Mouse (Mus musculus): ENCODE measurements around the gene Ell. TPM values are rescaled to one million over a fixed set of nuclear protein-coding genes. Genes with fewer than 3 reads are reported as not detected.
"Not testable (repeated sequence)": the region's sequence is repeated elsewhere in the genome, so short reads cannot be mapped to it uniquely, and the experiment has no call there.

Ell gene
- total RNA-seq, 2 experiments from 2014 or later = 10.9 to 12.0 TPM

DNA sequence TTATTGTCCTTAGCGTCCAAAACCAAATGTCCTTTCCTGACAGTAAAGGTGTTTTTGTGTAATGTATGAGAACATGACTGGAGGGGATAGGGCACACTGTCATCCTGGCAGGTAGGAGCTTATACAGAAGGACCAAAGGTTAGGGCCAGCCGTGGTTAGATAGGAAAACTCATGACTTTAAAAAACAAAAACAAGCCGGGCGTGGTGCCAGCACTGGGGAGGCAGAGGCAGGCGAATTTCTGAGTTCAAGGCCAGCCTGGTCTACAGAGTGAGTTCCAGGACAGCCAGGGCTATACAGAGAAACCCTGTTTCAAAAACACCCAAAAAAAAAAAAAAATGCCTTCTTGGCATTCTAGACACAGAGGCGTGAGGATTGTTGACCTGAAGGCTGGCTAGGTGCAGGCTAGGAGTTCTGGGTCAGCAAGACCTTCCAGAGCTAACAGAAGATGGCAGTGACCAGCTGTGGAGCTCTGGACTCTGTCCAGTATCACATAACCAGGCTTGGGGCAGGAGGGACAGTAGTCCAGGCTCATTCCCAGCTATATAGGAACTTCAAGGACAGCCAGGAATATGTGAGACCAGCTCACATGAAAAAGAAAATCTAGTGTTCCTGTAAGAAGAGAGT lies 24.6 kb downstream of the Ell start:
- no peak for DNase-seq

DNA sequence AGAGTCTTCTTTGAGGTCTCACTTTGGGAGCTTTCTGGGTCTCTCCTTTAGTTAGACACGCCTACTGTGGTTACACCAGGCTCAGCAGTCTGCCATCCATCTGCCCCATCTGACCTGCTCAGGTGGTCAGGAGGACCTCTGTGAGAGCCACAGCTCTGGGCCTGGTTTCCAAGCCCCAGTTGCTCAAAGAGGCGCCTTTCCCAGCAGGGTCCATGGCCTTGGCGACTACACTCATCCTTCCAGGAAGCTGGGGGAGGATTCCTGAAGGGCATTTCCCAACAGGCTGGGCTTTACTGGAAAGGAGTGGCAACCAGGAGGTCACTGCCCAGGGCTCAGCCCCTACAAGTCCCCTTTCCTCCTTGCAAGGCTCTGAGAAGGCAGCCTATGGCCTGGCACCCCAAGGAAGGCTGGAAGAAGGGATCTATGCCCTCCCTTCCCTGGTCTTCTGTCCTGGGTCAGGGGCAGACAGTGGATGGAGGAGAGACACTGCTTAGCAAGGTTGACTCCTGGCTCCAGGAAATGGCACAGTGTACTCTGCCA lies 25.5 kb downstream of the Ell start:
- no peak for DNase-seq

DNA sequence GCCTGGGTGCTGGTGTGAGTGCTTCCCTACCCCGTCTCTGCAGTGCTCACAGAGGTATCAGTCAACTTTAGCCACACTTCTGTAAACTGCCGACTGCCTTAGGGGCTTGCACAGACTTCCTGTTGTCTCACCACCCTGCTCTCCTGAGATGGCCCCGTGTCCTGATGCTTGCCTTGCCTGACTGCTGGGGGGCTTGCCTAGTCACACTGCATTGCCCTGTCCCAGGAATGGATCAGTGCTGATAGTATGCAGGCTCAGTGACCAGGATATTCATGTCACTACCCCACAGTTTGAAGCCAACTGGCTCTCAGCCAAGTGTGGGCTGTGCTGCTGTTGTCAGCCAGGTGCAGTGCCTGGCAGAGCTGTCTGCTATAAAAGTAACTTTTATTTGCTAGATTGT lies 26.3 kb downstream of the Ell start:
- peak; percentile 58 to 65 for DNase-seq

DNA sequence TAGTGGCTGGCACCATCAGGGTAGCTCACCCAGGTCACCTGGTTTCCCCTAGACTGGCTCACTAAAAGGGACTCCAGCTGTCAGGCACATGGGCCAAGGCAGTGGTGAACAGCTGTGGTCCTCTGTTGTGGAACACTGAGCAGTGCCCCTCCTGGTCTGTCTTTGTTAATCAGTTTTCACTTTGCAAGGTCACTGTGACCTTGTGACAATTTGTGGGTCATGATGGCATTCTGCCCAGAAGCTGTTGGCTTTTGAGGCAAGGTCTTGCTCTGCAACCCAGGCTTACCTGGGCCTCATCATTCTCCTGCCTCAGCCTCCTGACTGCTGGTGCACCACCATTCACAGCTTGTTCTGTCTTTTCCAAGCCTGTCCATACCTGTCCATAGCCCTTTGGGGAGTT lies 31.1 kb downstream of the Ell start:
- no peak for DNase-seq

DNA sequence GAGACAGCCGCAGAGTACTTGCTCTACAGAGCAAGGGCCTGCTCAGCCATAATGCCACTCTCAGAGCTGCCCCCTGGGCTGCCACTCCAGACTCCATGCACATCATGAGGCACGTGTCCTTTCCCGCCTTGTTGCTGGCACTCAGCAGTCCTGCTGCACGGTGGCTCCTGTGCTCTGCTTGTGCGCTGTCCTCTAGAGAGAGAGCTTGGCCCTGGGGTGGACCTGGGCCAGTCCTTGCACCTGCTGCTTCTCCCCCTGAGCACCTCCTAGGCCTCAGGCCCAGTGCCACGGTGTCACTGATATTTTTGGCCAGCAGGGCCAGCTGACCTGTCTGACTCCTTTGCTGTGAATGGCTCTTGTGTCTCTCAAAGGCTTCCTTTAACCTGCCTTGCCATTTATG lies 31.7 kb downstream of the Ell start:
- peak; percentile 68 to 86 for DNase-seq

DNA sequence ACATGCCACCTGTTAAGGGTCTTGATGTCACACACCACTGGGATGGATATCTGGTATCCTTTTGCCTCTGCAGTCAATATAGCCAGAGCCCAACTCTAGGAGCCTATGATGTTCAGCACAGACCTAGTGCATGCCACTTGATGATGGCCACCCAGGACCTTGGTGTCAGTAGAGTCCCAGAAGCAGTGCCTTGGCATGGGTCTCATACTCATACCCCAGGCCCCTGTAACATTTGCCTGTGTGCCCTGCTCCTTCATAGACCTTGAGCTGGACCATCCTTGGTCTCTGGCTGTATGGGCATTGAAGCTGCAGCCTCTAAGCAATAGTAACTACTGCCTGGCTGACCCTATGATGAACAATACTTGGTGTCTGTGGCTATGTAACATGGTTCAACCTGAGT lies 35.0 kb downstream of the Ell start:
- no peak for DNase-seq

DNA sequence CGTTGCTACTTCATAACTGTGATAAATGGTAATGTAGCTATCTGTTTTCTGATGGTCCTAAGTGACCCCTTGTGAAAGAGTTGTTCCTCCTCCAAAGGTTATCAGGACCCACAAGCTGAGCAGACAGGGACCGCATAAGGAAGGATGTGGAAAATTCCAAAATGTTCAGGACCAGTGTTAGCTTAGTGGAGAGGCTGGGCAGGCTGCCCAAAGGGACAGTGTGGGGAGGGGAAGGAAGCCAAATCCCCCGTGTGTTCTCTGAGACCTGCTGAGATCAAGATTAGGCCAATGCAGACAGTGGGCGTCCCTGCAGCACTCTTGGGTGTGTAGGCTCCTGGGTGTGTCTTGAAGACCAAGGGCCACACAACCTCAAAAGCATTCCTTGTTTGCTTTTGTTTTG lies 35.7 kb downstream of the Ell start:
- peak; percentile 80 to 86 for DNase-seq

DNA sequence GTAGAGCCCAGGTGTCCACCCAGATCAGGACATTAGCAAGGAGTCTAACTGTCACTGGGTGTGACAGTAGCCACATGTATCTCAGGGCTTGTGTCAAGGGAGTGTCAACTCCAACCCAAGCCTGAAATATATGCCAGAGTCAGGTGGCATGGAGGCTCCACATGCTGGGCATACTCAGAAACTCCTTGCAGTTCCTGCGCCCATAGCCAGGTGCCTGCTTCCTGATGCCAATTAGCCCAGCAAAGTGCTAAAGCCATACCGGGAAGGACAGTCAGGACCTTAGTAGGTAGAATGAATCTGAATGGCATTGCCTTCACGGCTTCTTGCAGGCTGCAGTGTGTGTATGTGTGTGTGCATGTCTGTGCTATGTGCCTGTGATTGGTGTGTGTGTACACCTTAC lies 38.0 kb downstream of the Ell start:
- DNase-seq = no peak

DNA sequence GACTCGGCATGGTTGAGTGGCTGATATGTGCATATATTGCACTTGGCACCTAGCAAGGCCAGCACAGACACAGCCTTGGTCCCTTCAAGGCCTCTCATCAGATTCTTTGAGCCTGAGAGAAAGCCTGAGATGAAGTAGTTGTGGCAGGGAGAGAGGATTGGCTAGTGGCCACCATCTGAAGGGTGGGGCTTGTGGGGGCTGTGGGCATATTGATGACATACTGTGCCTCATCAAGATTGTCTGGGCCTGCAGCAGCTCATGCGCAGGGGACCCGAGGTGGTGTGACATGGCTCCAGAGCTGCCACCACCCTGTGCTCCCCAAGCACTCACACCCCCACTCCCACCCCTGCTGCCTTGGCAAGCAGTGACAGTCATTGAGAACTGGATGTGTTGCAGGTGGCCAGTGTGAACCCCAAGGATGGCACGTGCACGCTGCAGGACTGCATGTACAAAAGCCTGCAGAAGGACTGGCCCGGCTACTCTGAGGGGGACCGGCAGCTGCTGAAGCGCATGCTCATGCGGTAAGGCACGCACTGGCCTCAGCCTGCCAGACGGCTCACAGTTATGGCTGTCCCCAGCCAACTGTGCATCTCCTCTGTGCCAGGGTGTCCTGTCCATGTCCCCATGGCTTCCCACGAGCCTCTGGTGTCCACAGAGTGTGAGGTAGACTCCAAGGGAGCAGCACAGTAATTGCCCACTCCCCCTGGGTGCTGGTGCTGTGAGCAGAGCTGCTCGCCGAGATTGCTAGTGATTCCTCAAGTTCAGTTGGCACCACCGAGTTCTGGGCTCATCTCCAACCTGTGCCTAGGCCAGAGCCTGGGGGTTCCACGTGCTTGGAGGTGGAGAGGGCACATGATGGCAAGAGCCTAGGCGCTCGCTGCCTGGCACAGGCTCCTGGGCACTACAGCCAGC lies 44.5 kb downstream of the Ell start:
- DNase-seq = peak; percentile 81 to 82

DNA sequence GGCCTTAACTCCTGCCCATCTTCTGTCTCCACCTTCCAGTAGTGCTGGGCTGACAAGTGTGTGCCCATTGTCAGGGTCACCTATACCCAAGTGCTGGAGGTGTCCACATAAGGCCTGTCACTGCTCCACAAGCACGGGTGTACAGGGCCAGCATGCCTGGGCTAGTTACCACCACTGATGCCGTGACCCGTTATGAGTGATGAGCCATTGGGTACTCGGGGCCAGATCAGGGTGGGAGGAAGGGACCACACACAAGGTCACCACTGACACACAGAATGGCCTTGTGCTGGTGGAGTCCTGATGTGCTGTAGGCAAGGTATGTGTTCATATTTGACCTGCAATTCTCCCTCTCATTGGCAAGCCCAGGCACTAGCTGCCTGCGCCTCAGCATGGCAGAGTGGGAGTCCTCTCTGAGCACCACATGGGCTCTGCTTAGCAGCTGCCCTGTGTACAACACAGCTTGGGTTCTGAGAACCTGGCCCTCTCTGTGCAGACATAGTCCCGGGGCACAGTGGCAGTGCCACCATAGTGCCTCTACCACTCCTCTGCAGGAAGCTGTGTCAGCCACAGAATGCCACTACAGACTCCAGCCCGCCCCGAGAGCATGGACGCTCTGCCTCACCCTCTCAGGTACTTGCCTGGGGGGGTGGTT lies 45.5 kb downstream of the Ell start:
- DNase-seq = no peak

DNA sequence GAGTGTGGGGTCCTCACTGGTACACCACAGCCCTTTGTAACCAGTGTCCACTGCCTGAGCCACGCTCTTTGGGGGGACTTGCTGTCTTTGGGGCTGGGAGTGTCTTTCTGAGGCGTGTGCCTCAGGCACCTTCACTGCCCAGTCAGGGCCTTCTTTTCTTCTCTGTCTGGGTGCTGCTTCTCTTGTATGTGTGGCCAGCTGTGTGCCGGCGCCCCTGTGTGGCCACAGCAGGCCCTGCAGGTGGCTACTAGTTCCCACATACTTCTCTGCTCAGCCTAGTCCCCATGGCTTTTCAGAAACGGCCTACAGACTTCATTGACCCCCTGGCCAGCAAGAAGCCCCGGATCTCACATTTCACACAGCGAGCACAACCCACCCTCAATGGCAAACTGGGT lies 46.0 kb downstream of the Ell start:
- DNase-seq = peak; percentile 75

DNA sequence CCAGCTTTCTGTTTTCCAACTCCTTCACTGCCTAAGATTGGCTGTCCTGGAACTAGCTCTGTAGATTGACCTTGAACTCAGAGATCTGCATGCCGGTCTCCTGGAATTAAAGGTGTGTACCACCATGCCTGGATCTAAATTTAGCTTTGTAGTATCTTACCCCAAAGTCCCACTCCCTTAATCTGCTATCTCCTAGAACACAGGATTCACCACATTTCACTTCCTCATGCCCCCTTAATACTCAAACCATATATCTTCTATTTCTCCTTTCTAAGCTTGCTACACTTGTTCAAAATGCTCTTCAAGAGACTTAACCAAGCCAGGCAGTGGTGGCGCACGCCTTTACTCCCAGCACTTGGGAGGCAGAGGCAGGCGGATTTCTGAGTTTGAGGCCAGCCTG lies 48.7 kb downstream of the Ell start:
- not testable (repeated sequence) for DNase-seq

DNA sequence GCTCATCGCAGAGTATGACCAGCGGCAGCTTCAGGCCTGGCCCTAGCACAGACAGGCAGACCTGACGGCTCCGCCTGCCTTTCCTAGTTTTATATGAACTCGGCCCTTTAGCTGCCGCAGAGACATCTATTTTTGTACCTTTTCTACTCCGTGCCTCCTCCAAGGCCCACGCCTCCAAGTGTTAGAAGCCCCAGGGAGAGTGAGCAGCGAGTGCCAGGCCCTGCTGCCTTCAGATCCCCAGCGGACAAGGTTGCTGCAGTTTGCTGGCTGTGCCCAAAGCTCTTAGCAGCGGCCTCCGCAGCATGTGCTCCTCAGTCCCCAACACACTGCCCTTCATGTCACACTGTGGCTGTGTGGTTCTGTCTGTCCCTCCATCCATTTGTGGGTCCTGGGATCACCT lies 52.3 kb downstream of the Ell start:
- no peak for DNase-seq

DNA sequence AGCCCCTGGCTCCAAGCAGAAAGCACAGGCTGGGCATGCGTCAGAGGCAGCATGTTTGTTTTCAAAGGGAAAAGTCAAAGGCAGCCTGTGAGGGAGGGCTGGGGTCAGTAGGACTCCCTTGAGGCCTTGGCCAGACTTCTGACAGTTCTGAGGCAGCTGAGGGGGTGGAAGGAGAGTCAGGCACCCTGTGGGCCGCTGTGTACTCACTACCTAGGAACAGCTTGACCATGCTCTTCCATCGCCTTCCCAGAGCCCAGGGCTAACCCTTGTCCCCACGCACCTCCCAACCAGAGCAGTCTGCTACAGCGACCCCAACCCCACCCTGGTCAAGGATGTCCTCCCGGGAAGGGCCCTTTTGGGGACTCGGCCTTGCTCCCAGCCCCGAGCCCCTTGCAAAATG lies 53.9 kb downstream of the Ell start:
- peak; percentile 41 to 54 for DNase-seq

DNA sequence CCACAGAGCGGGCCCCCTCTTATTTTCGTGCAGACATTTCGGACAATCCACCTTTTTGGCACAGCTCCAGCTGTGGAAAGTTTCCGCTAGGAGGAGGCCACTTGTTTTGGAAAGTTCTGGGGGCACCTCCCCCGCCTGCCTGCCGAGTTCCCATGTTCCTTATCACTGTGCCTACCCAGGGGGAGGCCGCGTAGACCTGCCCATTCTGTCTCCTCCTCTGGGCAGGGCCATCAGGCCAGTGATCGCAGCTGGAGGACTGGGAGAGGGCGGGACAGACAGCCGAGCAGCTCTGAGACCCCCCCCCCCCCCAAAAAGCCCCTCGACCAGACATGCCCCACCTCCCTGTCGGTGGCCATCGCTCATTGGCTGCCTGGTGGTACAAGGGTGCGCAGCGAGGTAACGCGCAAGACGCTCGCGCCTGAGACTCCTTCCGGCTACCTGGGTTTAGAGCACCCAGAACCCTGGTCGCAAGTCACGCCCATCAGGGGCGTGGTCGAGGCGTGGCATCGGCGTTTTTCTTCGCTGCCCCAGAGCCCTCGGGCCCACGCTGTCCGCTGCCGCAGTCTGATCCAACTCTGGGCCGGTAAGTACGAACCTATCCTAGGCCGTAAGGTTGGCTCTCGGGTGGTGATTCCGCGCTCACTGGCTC lies 54.8 kb downstream of the Ell start, which contains the start of gene Isyna1:
Isyna1 (plus strand) TSS at position 413 of the 649 bp plus-strand sequence.
- peak; percentile 89 to 90 for DNase-seq

DNA sequence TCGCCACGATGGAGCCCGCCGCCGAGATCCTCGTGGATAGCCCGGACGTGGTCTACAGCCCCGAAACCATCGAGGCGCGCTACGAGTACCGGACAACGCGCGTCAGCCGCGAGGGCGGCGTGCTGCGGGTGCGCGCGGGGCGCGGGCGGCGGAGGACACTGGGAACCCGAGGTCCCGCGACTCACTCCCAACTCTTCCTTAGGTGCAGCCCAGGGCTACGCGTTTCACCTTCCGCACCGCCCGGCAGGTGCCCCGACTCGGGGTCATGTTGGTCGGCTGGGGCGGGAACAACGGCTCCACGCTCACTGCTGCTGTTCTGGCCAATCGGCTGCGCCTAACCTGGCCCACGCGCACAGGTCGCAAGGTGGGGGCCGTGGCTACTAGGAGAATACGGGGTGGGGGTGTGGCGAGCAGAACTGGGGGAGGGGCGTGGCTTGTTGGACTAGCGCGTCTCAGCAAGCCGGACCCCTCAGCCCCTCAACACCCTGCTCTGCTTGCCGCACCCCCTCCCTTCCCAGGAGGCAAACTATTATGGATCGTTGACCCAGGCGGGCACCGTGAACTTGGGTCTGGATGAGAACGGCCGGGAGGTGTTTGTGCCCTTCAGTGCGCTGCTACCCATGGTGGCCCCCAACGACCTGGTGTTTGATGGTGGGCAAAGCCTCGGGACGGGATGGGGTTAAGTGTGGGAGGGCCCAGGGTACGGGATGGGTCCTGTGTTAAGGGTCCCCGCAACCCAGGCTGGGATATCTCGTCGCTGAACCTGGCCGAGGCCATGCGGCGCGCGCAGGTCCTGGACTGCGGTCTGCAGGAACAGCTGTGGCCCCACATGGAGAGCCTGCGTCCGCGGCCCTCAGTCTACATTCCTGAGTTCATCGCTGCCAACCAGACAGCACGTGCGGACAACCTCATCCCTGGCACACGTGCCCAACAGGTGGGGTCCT lies 55.6 kb downstream of the Ell start:
- no peak for DNase-seq

DNA sequence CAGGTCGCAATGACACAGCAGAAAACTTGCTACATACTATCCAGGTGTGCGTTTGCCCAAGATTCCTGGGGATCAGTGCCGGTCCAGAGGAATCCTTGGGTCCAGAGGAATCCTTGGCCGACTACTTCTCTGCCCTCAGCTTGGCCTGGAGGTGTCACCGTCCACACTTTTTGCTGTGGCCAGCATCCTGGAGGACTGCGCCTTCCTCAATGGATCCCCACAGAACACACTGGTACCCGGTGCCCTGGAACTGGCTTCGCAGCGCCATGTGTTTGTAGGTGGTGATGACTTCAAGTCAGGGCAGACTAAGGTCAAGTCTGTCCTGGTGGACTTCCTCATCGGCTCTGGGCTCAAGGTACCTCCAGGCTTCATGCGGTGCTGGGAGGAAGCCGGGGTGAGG lies 56.6 kb downstream of the Ell start:
- no peak for DNase-seq

DNA sequence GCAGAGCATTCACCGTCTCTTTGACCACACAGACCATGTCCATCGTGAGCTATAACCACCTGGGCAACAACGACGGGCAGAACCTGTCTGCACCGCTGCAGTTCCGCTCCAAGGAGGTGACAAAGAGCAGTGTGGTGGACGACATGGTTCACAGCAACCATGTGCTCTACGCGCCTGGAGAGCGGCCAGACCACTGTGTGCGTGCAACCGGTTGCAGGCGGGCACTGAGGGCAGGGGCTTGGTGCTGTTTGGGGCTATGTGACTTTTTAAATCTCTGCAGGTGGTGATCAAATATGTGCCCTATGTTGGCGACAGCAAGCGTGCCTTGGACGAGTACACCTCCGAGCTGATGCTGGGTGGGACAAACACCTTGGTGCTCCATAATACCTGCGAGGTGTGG lies 57.0 kb downstream of the Ell start:
- DNase-seq = no peak

DNA sequence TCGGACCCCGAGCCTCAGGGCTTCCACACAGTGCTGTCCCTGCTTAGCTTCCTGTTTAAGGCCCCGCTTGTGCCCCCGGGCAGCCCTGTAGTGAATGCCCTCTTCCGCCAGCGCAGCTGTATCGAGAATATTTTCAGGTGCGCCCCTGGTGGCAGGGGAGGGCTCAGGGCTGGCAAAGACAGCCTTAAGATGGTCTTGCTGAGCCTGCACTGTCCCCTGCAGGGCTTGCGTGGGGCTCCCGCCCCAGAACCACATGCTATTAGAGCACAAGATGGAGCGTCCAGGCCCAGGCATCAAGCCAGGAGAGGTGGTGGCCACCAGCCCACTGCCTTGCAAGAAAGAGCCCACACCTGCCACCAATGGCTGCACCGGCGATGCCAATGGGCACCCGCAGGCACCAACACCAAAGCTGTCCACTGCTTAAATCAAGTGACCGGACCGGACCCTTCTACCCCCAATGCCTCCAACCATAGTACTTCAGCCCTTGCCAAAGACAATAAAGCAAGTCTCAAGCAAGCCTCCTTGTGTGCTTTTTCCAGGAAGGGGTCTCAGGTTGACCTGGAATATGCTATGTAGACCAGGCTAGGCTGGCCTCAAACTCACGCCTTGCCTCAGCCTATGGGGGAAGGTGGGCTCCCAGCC lies 57.6 kb downstream of the Ell start:
- no peak for DNase-seq

DNA sequence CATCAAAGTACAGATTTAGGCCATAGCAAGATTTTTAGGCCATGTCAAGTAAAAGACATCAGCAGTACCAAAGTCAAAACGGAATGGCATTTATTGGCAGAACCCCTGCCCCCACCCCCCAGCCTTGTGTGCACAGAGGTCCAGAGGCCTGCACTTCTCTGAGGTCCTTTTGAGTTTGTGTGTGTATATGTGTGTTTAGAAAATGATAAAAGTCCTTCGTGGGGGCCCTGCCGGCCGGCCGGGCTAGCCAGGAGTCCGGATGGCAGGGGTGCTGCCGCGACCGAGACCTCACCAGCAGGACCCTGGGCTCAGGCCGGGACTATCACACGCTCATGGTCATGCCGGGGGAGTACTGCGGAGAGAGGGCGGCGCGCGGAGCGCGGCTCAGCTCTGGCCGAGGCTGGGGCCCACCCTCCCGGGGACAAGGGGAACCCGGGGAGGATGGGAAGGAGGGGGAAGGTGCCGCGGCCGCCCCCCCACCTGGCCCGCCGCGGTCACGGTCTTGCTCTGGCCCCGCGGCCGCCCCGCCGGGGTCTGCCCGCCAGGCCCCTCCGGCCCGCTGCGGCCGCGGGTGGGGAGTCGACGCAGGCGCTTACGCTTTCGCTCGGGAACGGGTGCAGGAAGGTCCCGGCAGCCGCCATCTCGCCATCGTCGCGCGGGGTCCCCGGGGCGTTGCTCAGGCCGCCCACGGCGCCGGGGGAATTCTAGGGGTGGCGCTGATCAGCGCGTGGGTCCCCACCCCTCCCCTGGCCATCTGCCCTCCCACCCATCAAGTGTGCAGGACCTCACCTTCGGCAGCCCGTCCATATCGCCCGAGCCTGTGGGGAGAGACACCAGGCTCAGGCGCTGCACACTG lies 58.4 kb downstream of the Ell start:
- DNase-seq = no peak
